Mouse (Mus musculus): ENCODE data around the gene Slc39a3. TPM values are rescaled to one million over a fixed set of nuclear protein-coding genes. Genes with fewer than 3 reads are reported as not detected.

The Slc39a3 gene
- polyA plus RNA-seq, 1 experiment, result 22.3 TPM

- Histone ChIP-seq H3K27ac (ENCODE audit: insufficient read depth, low read length) (no peak overlapping the region), H3K4me1 (ENCODE audit: control insufficient read depth, insufficient read depth, insufficient read length) (no peaks in the 10 kb centered on the region), H3K36me3 (ENCODE audit: control insufficient read depth, insufficient read depth, low read length) (no peaks in the 10 kb centered on the region), H3K4me3 (ENCODE audit: extremely low read depth, insufficient read depth, insufficient read length) (no peak overlapping the region), H3K27me3 (ENCODE audit: control insufficient read depth, insufficient read depth, low read length) (peaks cover 12% of the 10 kb centered on the region)
- DNase-seq (ENCODE audit: low read depth in 1 of 2, low spot score in 2 of 2), result no peak
- 10% methylated on average over 26 of the region's 26 CpGs for WGBS
- TF ChIP-seq CTCF (IDR thresholded peaks at IDR 0.05; ENCODE audit: extremely low read depth, insufficient read depth, insufficient read length, insufficient replicate concordance) (no peak), POLR2A (IDR thresholded peaks at IDR 0.05; ENCODE audit: low read depth, low read length) (no peak)
These were observed 15.6 kb downstream of the Slc39a3 start for GRCm38 (mm10) chr10:81021547-81022110.

DNA sequence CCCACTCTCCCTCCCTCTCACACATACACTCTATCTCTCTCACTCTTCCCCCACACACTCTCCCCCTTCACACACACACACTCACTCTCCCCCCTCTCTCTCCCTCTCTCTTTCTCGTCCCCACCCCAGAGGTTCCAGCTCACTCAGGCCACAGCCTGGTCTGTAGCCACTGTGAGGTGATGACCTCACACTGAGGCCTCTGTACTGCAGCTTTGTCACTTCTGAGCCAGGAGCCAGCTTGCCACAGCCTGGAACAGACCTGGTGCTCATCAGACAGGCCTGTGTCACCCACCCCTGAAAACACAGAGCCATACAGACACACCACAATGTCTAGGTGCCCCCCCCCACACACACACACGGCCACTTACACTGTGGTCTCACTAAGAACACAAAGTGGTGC lies 17.0 kb downstream of the Slc39a3 start:
- Histone ChIP-seq H3K27me3 (ENCODE audit: control insufficient read depth, insufficient read depth, low read length) (peaks cover 7% of the 10 kb centered on the region), H3K4me3 (ENCODE audit: extremely low read depth, insufficient read depth, insufficient read length) (no peak overlapping the region), H3K27ac (ENCODE audit: insufficient read depth, low read length) (no peak overlapping the region), H3K36me3 (ENCODE audit: control insufficient read depth, insufficient read depth, low read length) (no peaks in the 10 kb centered on the region), H3K4me1 (ENCODE audit: control insufficient read depth, insufficient read depth, insufficient read length) (no peaks in the 10 kb centered on the region)
- DNase-seq (ENCODE audit: low read depth in 1 of 2, low spot score in 2 of 2), result no peak
- TF ChIP-seq CTCF (IDR thresholded peaks at IDR 0.05; ENCODE audit: extremely low read depth, insufficient read depth, insufficient read length, insufficient replicate concordance) (no peak), POLR2A (IDR thresholded peaks at IDR 0.05; ENCODE audit: low read depth, low read length) (no peak)
- WGBS, result 75% methylated on average over 2 of the region's 2 CpGs

- Histone ChIP-seq H3K27ac (ENCODE audit: insufficient read depth, low read length) (no peak overlapping the region), H3K4me1 (ENCODE audit: control insufficient read depth, insufficient read depth, insufficient read length) (no peaks in the 10 kb centered on the region), H3K4me3 (ENCODE audit: extremely low read depth, insufficient read depth, insufficient read length) (no peak overlapping the region), H3K27me3 (ENCODE audit: control insufficient read depth, insufficient read depth, low read length) (peaks cover 4% of the 10 kb centered on the region), H3K36me3 (ENCODE audit: control insufficient read depth, insufficient read depth, low read length) (no peaks in the 10 kb centered on the region)
- DNase-seq (ENCODE audit: low read depth in 1 of 2, low spot score in 2 of 2), result no peak
- 88% methylated on average over 6 of the region's 6 CpGs for WGBS
- TF ChIP-seq CTCF (IDR thresholded peaks at IDR 0.05; ENCODE audit: extremely low read depth, insufficient read depth, insufficient read length, insufficient replicate concordance) (no peak), POLR2A (IDR thresholded peaks at IDR 0.05; ENCODE audit: low read depth, low read length) (no peak)
These were observed 17.5 kb downstream of the Slc39a3 start for GRCm38 (mm10) chr10:81019687-81020086.

- Histone ChIP-seq H3K27me3 (ENCODE audit: control insufficient read depth, insufficient read depth, low read length) (peaks cover 4% of the 10 kb centered on the region), H3K36me3 (ENCODE audit: control insufficient read depth, insufficient read depth, low read length) (no peaks in the 10 kb centered on the region), H3K4me3 (ENCODE audit: extremely low read depth, insufficient read depth, insufficient read length) (no peak overlapping the region), H3K4me1 (ENCODE audit: control insufficient read depth, insufficient read depth, insufficient read length) (no peaks in the 10 kb centered on the region), H3K27ac (ENCODE audit: insufficient read depth, low read length) (no peak overlapping the region)
- no peak for DNase-seq (ENCODE audit: low read depth in 1 of 2, low spot score in 2 of 2)
- WGBS, result 51% methylated on average over 10 of the region's 10 CpGs
- TF ChIP-seq POLR2A (IDR thresholded peaks at IDR 0.05; ENCODE audit: low read depth, low read length), result no peak
- TF ChIP-seq CTCF (IDR thresholded peaks at IDR 0.05; ENCODE audit: extremely low read depth, insufficient read depth, insufficient read length, insufficient replicate concordance), result no peak
These were observed 18.9 kb downstream of the Slc39a3 start for GRCm38 (mm10) chr10:81018326-81018725.

- 8% methylated on average over 7 of the region's 7 CpGs for WGBS
- DNase-seq (ENCODE audit: low read depth in 1 of 2, low spot score in 2 of 2), result peak; percentile 25 to 70
These were observed 20.6 kb downstream of the Slc39a3 start for GRCm38 (mm10) chr10:81016645-81017044.

GRCm38 (mm10) chr10:81015666-81016065 lies 21.6 kb downstream of the Slc39a3 start:
- 87% methylated on average over 2 of the region's 2 CpGs for WGBS
- Histone ChIP-seq H3K4me3 (ENCODE audit: extremely low read depth, insufficient read depth, insufficient read length) (no peak overlapping the region), H3K4me1 (ENCODE audit: control insufficient read depth, insufficient read depth, insufficient read length) (no peaks in the 10 kb centered on the region), H3K36me3 (ENCODE audit: control insufficient read depth, insufficient read depth, low read length) (no peaks in the 10 kb centered on the region), H3K27me3 (ENCODE audit: control insufficient read depth, insufficient read depth, low read length) (no peaks in the 10 kb centered on the region), H3K27ac (ENCODE audit: insufficient read depth, low read length) (no peak overlapping the region)
- TF ChIP-seq CTCF (IDR thresholded peaks at IDR 0.05; ENCODE audit: extremely low read depth, insufficient read depth, insufficient read length, insufficient replicate concordance) (no peak), POLR2A (IDR thresholded peaks at IDR 0.05; ENCODE audit: low read depth, low read length) (no peak)
- DNase-seq (ENCODE audit: low read depth in 1 of 2, low spot score in 2 of 2), result no peak

More at GRCm38 (mm10) chr10:81016645-81017044, 20.6 kb downstream of the Slc39a3 start:
- Histone ChIP-seq H3K4me3 (ENCODE audit: extremely low read depth, insufficient read depth, insufficient read length) (no peak overlapping the region), H3K4me1 (ENCODE audit: control insufficient read depth, insufficient read depth, insufficient read length) (no peaks in the 10 kb centered on the region), H3K27ac (ENCODE audit: insufficient read depth, low read length) (no peak overlapping the region), H3K36me3 (ENCODE audit: control insufficient read depth, insufficient read depth, low read length) (no peaks in the 10 kb centered on the region), H3K27me3 (ENCODE audit: control insufficient read depth, insufficient read depth, low read length) (no peaks in the 10 kb centered on the region)
- no peak for TF ChIP-seq POLR2A (IDR thresholded peaks at IDR 0.05; ENCODE audit: low read depth, low read length)
- peak; percentile 93 for TF ChIP-seq CTCF (IDR thresholded peaks at IDR 0.05; ENCODE audit: extremely low read depth, insufficient read depth, insufficient read length, insufficient replicate concordance)
